Mouse (Mus musculus): ENCODE results near the gene Atp6v1a.
A peak's percentile ranks its signal among the peaks of the same experiment; 100 is the strongest.

Gene Atp6v1a

GRCm38 (mm10) chr16:44139536-44140185 is at the start of gene Atp6v1a, which contains the start of gene Naa50:
Gene Atp6v1a (minus strand): TSS chr16:44139705.
Gene Naa50 (plus strand): TSS chr16:44139830.
- DNase-seq (ENCODE audit: low read depth, low spot score): peak; percentile 66

DNA sequence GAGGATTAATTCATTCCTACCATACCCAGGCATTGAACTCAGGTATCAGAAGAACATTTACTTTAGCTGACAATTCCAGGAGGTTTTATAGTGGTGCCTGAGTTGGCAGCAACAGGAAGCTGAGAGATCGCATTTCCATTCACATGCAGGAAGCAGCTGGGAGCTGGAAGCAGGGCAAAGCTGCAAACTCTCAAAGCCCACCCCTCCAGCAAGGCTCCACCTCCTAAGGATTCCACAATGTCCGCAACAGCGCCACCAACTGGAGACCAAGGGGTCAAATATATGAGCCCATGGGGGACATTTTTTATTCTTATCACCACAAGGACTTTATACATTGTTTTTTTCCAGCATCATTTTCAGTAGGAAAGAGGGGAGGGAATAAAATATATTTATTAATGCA is 49.3 kb upstream of the Atp6v1a start:
- DNase-seq (ENCODE audit: low read depth, low spot score): no peak

- no peak for DNase-seq (ENCODE audit: low read depth, low spot score)
Measured at GRCm38 (mm10) chr16:44187172-44187571, 47.7 kb upstream of the Atp6v1a start.

DNA sequence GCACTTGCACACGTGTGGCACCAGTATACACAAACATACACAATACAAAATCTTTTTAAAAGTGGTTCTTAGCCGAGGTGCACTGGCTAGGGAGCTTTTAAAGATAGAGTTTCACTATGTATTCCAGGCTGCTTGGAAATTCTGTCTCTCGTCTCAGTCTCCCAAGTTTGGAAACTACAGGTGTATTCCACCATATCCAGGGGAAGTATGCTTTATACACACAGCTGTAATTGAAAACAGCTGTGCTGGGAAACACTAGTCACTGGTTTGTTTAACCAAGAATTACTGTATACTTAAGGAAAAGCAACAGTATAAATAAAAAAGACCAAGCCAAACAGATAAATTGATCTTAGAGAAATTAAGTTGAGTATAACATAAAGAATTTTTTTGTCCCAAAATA is 45.3 kb upstream of the Atp6v1a start:
- DNase-seq (ENCODE audit: low read depth, low spot score): no peak

GRCm38 (mm10) chr16:44182597-44182996 is 43.1 kb upstream of the Atp6v1a start:
- DNase-seq (ENCODE audit: low read depth, low spot score): no peak

GRCm38 (mm10) chr16:44178555-44178954 is 39.0 kb upstream of the Atp6v1a start:
- DNase-seq (ENCODE audit: low read depth, low spot score): no peak

DNA sequence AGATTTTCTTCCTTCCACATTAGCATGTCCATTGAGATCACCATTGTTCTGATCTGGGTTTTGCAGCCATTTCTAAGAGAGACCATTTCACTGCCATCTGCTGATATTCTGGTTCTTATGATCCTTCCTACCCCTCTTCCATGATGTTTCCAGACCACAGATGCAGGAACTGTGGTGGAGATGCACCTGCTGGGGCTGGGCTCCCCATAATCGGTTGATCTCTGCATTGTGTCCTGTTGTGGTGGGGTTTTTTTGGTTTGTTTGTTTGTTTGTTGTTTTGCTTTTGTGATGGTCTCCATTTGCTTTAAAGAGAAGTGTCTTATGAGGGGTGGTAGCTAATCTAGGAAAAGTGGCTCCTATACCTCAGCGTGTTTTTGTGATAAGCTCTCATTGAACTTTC is 37.0 kb upstream of the Atp6v1a start:
- no peak for DNase-seq (ENCODE audit: low read depth, low spot score)

DNA sequence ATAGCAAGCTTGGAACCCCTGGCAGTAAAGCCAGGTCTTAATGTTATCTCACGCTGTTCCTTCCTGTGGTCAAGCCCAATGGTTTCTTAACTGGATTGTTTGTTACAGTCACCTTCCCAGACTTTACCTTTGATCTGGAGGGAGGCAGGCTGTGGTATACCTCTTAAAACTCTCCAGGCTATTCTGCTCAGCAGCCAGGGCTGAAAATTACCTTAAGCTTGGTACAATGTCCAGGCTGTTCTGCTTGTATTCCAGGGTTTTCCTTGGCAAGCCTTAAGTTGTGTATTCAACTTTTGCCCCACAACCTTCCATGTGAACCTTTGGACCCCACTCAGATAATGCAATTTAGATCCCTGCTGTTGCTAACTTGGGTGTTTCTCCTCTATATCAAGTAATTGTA is 35.5 kb upstream of the Atp6v1a start:
- no peak for DNase-seq (ENCODE audit: low read depth, low spot score)

- DNase-seq (ENCODE audit: low read depth, low spot score): no peak
Measured at GRCm38 (mm10) chr16:44173966-44174530, 34.5 kb upstream of the Atp6v1a start.

DNA sequence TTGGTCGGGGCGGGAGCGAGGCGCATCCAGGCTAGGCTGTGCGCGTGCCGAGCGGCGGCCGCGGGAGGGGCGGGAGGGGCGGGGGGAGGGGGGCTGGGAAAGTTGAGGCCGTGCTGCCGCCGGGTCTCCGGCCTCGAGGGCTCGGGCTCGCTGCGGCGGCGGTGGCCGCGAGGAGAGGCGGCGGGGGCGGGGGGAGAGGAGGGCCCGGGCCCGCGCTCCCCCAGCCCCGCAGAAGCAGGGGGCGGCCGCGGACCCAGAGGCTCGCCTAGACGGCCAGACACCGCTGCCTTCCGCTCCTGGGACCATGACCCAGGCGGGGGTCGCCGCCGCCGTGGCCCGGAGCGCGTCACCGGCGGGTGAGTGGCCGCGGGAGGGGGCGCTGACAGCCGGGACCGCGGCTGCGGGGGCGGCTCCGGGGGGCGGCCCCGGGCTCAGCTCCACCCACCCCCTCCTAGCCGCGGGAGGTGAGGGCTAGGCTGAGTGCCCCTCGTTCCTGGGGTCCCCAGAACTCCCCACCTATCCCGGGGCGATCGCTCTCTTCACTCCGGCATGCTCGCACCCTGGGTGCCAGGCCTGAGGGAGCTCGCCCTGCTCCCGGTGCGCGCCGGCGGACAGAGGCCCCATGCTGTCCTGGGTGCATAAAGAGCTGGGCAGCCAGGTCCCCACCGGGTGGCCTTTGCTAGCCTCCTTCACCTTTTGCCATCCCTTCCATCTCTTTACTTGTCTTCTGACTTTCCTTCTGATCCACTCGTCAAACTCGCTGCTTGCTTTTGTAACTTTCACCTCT is 33.8 kb upstream of the Atp6v1a start, which contains the start of gene Usf3:
Gene Usf3 (plus strand): TSS at position 92 of the 787 bp plus-strand sequence.
- no peak for DNase-seq (ENCODE audit: low read depth, low spot score)

GRCm38 (mm10) chr16:44172297-44173154 is 33.0 kb upstream of the Atp6v1a start:
- DNase-seq (ENCODE audit: low read depth, low spot score): peak; percentile 94

DNA sequence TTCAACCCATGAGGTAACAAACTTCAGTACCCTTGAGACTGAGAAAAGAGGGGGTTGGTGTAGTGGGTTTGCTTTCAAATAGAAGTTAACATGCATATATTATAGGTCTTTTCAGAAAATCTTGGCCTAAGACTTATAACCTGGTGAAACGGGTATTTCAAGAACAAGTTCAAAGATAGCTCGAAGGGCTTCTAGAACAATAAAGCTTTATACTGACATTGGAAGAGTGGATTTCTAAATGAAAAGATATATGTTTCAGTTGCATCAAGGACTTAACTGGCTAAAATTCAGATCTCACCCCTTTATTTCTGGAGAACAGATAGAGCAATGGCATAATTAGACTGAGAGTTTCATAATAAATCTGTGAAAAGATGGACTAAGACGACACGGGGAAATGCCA is 29.5 kb upstream of the Atp6v1a start:
- DNase-seq (ENCODE audit: low read depth, low spot score): no peak

- DNase-seq (ENCODE audit: low read depth, low spot score): no peak
Measured at GRCm38 (mm10) chr16:44165182-44165581, 25.7 kb upstream of the Atp6v1a start.

GRCm38 (mm10) chr16:44163831-44164230 is 24.3 kb upstream of the Atp6v1a start:
- DNase-seq (ENCODE audit: low read depth, low spot score): no peak

DNA sequence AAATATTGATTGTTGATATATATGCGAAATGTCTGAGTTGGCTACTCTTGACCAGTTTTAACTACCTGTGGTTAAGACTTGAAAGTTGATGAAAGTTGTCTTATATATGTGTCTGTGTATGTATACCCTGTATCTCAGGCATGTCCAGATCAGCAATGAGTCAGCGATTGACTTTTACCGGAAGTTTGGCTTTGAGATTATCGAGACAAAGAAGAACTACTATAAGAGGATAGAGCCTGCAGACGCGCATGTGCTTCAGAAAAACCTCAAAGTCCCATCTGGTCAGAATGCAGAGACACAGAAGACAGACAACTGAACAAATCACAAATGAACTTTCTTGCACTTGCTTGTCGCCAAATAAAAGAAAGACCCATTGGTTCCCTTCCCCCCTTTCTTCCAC is 19.8 kb upstream of the Atp6v1a start:
- no peak for DNase-seq (ENCODE audit: low read depth, low spot score)

- DNase-seq (ENCODE audit: low read depth, low spot score): no peak
Measured at GRCm38 (mm10) chr16:44154497-44155057, 15.1 kb upstream of the Atp6v1a start.

DNA sequence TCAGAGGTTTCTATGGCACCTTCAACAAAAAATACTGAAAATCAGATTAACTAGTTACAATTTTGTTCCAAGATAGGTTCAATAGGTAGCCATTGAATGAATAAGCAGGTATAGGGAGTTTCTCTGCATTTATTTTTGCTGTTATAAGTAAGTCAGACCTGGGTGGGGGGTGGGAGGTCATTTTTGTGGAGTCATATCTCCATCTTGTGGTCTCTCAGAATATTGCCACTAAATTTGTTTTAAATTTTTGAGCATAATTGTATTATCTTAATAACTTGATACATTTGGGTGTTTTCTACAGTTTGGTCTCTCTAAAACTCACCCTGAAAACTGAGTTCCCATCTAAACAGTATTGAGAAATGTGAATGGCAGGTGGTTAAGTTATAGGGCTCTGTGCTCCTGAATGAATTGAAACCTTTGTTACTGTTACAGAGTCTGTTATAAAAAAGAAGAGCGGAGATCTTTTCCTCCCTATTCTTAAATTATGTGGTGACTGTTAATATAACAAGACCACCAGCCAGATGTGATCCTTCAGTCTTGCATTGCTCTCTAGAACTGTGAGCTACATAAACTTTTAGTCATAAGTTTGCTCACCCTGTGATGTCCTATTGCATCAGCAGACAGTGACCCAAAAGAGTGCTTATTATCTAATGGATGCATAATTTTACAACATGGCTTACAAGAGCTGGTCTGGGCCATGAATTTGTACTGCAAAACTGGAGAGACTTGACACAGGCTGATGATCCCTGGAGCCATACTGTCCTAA is 9.7 kb upstream of the Atp6v1a start:
- no peak for DNase-seq (ENCODE audit: low read depth, low spot score)

DNA sequence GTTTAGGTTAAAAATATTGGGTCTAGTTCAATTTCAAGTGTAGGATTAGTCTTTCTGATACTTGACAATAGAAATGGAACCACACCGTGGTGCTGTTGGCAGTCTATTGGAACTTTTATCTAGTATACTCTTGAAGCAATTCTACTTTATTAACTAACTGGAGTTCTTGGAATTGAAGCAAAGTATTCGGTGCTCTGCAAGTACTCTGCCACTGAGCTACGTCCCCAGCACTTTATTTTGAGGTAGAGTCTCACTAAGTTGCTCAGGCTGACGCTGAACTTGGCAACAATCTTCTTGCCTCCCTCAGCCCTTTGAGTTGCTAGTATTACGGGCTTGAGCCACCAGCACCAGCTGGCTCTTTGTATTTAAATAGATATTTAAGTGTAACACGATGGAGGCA is 2.0 kb upstream of the Atp6v1a start:
- DNase-seq (ENCODE audit: low read depth, low spot score): no peak

DNA sequence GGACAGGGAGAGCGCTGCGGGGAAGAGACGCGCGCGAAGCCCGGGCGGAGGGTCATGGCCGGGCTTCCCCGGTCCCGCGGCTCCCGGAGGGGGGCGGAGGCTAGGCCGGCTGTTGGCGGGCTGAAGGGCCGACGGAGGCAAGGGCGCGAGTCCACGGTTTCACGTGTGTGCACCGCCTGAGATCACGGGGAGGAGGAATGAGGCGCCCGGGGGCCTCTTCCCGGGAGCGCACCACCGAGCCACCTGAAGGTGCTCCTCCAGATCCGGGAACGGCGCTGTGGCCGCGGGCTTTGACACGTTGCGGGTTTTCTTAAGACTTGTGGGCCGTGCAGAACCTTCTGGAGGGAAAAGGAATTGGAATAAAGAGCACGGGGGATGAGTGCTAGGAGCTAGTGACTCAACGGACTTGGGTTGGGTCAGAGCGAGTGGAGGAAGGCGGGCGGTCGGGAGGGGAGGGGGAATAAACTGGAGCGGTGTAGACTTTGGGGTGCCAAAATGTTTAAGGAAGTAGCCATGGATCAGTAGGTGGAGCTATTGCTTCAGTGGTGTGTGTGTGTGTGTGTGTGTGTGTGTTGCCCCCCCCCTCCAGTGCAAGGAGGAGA is 782 bp upstream of the Atp6v1a start:
- no peak for DNase-seq (ENCODE audit: low read depth, low spot score)

DNA sequence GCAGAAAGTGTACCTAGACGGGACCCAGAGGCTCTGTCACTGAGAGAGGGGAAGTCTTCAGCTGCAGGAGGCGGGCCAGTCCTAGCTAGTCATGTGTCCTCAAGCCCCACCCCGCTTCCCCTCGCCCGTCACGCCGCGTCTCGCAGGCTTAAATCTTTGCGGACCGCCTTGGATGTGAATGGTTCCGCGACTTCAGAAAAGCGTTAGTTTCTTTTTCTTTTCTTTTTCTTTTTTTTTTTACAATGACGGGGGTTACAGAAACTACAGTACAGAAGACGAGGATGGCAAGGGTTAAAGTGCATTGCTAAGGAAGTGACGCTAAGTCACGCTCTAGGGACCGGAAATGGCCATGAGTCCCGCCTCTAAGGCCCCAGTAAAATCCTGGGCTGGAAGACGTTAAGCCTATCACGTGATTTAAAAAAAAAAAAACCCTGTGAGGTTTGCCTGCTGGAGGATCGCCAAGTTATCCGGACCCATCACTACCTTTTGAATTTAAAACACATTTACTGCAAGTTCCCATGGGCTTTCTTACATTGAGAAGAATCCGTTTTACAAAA is 448 bp downstream of the Atp6v1a start:
- DNase-seq (ENCODE audit: low read depth, low spot score): peak; percentile 75
